Mouse (Mus musculus) MEL (cell line): Measurements from ENCODE around the gene Ipo13. TPM values are rescaled to one million over a fixed set of nuclear protein-coding genes. Genes with fewer than 3 reads are reported as not detected.

Experiments
- DNase-seq: peaks from one replicate; pipeline ENCODE4 v3.0.0; 2011; ENCODE audit warnings: low read depth, low spot score
- H3K27ac ChIP-seq: 2 replicates; pipeline ENCODE4 v1.5.1; 2012; ENCODE audit warnings: low read depth, mild to moderate bottlenecking, control low read depth, low read length, moderate library complexity; ENCODE audit not compliant: control insufficient read depth
- H3K27me3 ChIP-seq, 2 experiments: fragments of 150-350 bp in 1 of 2; sonication (generic) in 1 of 2; 2 replicates each; pipeline ENCODE4 v1.6.1; 2012; ENCODE audit warnings: low read length in 2 of 2, mild to moderate bottlenecking in 2 of 2, improper control_type of control experiment in 1 of 2, moderate library complexity in 1 of 2; ENCODE audit not compliant: insufficient read depth in 2 of 2, control insufficient read depth in 1 of 2
- H3K36me3 ChIP-seq, 2 experiments: 2 replicates each; pipeline ENCODE4 v1.6.1; 2012 to 2014; ENCODE audit warnings: low read length in 2 of 2, improper control_type of control experiment in 1 of 2, inconsistent platforms in 1 of 2, mild to moderate bottlenecking in 1 of 2; ENCODE audit not compliant: insufficient read depth in 2 of 2, control insufficient read depth in 1 of 2
- H3K4me1 ChIP-seq, 2 experiments: fragments of 150-350 bp in 1 of 2; sonication (generic) in 1 of 2; 2 replicates each; pipeline ENCODE4 v1.6.1; 2012; ENCODE audit warnings: low read length in 2 of 2, improper control_type of control experiment in 1 of 2, mild to moderate bottlenecking in 1 of 2; ENCODE audit not compliant: insufficient read depth in 2 of 2, control insufficient read depth in 1 of 2
- H3K4me3 ChIP-seq, 2 experiments: fragments of 150-350 bp in 1 of 2; sonication (generic) in 1 of 2; 2 replicates each; pipeline ENCODE4 v1.5.1; 2012; ENCODE audit warnings: low read depth in 2 of 2, low read length in 2 of 2, mild to moderate bottlenecking in 2 of 2, moderate library complexity in 2 of 2, control low read depth in 1 of 2, improper control_type of control experiment in 1 of 2; ENCODE audit not compliant: control insufficient read depth in 1 of 2, insufficient read depth in 1 of 2
- H3K79me2 ChIP-seq: 2 replicates; pipeline ENCODE4 v1.6.1; 2012; ENCODE audit warnings: mild to moderate bottlenecking, low read length, moderate library complexity; ENCODE audit not compliant: control insufficient read depth, poor library complexity, insufficient read depth
- H3K9ac ChIP-seq: 2 replicates; pipeline ENCODE4 v1.6.1; 2012; ENCODE audit warnings: low read depth, mild to moderate bottlenecking, control low read depth, low read length, moderate library complexity; ENCODE audit not compliant: control insufficient read depth, poor library complexity, severe bottlenecking
- H3K9me3 ChIP-seq: fragments of 150-350 bp; sonication (generic); replicated peaks from 2 replicates; pipeline ENCODE4 v1.6.1; 2012; ENCODE audit warnings: mild to moderate bottlenecking, low read length, improper control_type of control experiment, moderate library complexity; ENCODE audit not compliant: insufficient read depth
- CHD1 ChIP-seq: IDR thresholded peaks from 2 replicates; pipeline ENCODE4 v1.6.1; 2012; ENCODE audit warnings: low read depth, mild to moderate bottlenecking, inconsistent platforms, low read length, improper control_type of control experiment
- HCFC1 ChIP-seq: IDR thresholded peaks from 2 replicates; pipeline ENCODE4 v1.6.1; 2012; ENCODE audit warnings: low read depth, mild to moderate bottlenecking, inconsistent platforms, low read length, improper control_type of control experiment, moderate library complexity
- JUND ChIP-seq: IDR thresholded peaks from 2 replicates; pipeline ENCODE4 v1.6.1; 2011; ENCODE audit warnings: low read depth, mild to moderate bottlenecking, improper control_type of control experiment, low read length
- KAT2A ChIP-seq: conservative IDR thresholded peaks from 2 replicates; pipeline ENCODE4 v1.6.1; 2012; ENCODE audit warnings: low read depth, low read length, improper control_type of control experiment, inconsistent platforms
- MAX ChIP-seq: IDR thresholded peaks from 2 replicates; pipeline ENCODE4 v1.6.1; 2011; ENCODE audit warnings: low read length, improper control_type of control experiment
- MAZ ChIP-seq: IDR thresholded peaks from 2 replicates; pipeline ENCODE4 v1.6.1; 2012; ENCODE audit warnings: low read depth, mild to moderate bottlenecking, inconsistent platforms, low read length, improper control_type of control experiment
- MEF2A ChIP-seq: IDR thresholded peaks from 2 replicates; pipeline ENCODE4 v1.6.1; 2014; ENCODE audit warnings: low read depth, mild to moderate bottlenecking, inconsistent platforms, low read length, improper control_type of control experiment; ENCODE audit not compliant: poor library complexity, insufficient replicate concordance, severe bottlenecking; ENCODE audit errors: extremely low read depth
- MXI1 ChIP-seq: IDR thresholded peaks from 2 replicates; pipeline ENCODE4 v1.6.1; 2011; ENCODE audit warnings: mild to moderate bottlenecking, low read depth, low read length, improper control_type of control experiment
- MYB ChIP-seq: IDR thresholded peaks from 2 replicates; pipeline ENCODE4 v1.6.1; 2011; ENCODE audit warnings: mild to moderate bottlenecking, low read depth, low read length, improper control_type of control experiment
- POLR2AphosphoS2 ChIP-seq: IDR thresholded peaks from 2 replicates; pipeline ENCODE4 v1.6.1; 2011; ENCODE audit warnings: low read length, improper control_type of control experiment
- RAD21 ChIP-seq: IDR thresholded peaks from 2 replicates; pipeline ENCODE4 v1.6.1; 2011; ENCODE audit warnings: mild to moderate bottlenecking, low read depth, low read length, improper control_type of control experiment
- SMC3 ChIP-seq: IDR thresholded peaks from 2 replicates; pipeline ENCODE4 v1.6.1; 2011; ENCODE audit warnings: low read depth, low read length, improper control_type of control experiment
- TAL1 ChIP-seq: IDR thresholded peaks from 2 replicates; pipeline ENCODE4 v1.6.1; 2012; ENCODE audit warnings: mild to moderate bottlenecking, inconsistent platforms, low read length, moderate library complexity, mixed read lengths
- ZKSCAN1 ChIP-seq: IDR thresholded peaks from 2 replicates; pipeline ENCODE4 v1.6.1; 2012; ENCODE audit warnings: low read depth, mild to moderate bottlenecking, inconsistent platforms, low read length, improper control_type of control experiment, moderate library complexity
- ZMIZ1 ChIP-seq: IDR thresholded peaks from 2 replicates; pipeline ENCODE4 v1.6.1; 2012; ENCODE audit warnings: low read depth, mild to moderate bottlenecking, inconsistent platforms, low read length, improper control_type of control experiment, moderate library complexity
- ZNF384 ChIP-seq: IDR thresholded peaks from 2 replicates; pipeline ENCODE4 v1.6.1; 2012; ENCODE audit warnings: low read depth, mild to moderate bottlenecking, inconsistent platforms, low read length, improper control_type of control experiment
- polyA plus RNA-seq, 2 experiments: library from polyadenylated mRNA; stranded (reverse) in 1 of 2; unstranded in 1 of 2; fragments of >175 nt in 1 of 2; fragments of >200 nt in 1 of 2; gene quantifications; 2 replicates each; pipeline versions ENCODE4 v1.2.1 to v1.2.4; 2012; ENCODE audit warnings: low replicate concordance in 2 of 2, low read depth in 1 of 2; ENCODE audit not compliant: insufficient read length in 2 of 2, insufficient read depth in 1 of 2, missing spikeins in 1 of 2
- total RNA-seq: library from RNA; depleted of rRNA; stranded (reverse); fragments of 300-350 nt; gene quantifications from 2 replicates; pipeline ENCODE4 v1.2.3, GENCODE M21; 2012

Ipo13 gene
- total and polyA plus RNA-seq, 3 experiments = 39.5 to 88.0 TPM; not detected in 1

DNA sequence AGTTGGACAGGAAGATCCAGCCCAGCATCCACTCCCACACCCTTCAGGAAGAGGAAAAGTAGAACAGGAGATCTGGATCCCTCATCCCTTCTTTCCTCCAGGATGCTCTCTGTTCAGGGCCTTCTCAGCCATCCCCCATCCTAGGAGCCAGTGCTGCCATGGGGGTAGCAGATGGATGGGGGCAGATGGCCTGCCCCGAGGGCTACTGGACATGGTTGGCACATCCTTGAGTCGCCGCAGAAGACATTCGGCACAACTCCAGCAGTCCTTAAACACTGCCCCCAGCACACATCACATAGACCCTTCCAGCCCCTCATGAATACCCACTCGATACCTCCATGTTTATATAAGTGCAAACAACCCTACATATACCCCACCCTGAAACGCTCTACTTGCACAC lies 18.8 kb downstream of the Ipo13 start:
- TF ChIP-seq POLR2AphosphoS2 (no peak), MYB (no peak), SMC3 (no peak)

DNA sequence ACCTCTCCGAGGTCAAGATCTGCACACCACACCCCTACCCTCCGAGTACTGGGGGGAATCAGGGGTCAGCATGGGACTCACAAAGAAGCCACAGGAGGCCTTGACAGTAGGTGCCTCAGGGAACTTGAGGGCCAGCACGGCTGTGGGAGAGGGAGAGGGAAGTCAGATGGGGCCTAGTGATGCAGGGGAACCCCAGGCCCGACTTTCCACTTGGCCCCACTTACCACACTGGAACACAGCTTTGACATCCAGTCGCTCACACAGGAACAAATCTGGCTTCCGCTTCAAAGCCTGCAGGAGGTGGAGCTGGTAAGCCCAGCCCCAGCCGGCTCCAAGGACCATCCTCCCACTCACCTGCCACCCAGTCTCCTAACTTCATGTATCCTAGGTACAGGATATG lies 19.5 kb downstream of the Ipo13 start:
- H3K27me3 ChIP-seq = no peaks in the 10 kb centered on the region
- H3K4me3 ChIP-seq = no peak overlapping the region
- no peaks in the 10 kb centered on the region for H3K9me3 ChIP-seq
- DNase-seq = no peak
- H3K79me2 ChIP-seq = peaks cover 10% of the 10 kb centered on the region
- no peak overlapping the region for H3K27ac ChIP-seq
- H3K9ac ChIP-seq = no peak overlapping the region
- H3K36me3 ChIP-seq = no peaks in the 10 kb centered on the region
- TF ChIP-seq MXI1 (no peak), ZNF384 (no peak)
- H3K4me1 ChIP-seq = peaks cover 0 to 4% of the 10 kb centered on the region in 2 experiments; a peak in 2 of 4 replicates

More for the DNA sequence above, 18.8 kb downstream of the Ipo13 start:
- Histone ChIP-seq H3K27ac (no peak overlapping the region), H3K9ac (no peak overlapping the region), H3K4me1 (peaks cover 0 to 2% of the 10 kb centered on the region in 2 experiments; a peak in 2 of 4 replicates), H3K79me2 (peaks cover 7% of the 10 kb centered on the region), H3K9me3 (no peaks in the 10 kb centered on the region), H3K27me3 (no peaks in the 10 kb centered on the region), H3K4me3 (no peak overlapping the region), H3K36me3 (no peaks in the 10 kb centered on the region)
- no peak for DNase-seq

DNA sequence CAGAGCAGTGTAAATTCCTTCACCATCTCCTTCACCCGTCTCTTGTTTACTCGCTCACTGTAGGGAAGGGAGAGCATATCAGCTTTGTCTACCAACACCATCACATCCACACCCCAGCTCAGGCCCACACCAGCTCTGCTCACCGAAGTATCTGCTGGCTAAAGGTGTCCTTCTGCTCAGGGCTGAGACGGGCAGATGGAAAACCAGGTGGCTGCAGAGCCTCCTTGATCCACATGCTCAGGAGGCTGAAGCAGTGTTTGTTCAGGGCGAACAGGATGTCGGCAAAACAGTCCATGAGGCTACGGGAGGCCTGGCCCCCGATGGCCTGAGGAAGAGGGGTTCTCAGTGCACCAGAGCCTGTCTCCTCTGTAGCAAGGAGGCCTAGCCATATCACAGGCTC lies 20.2 kb downstream of the Ipo13 start:
- no peaks in the 10 kb centered on the region for H3K9me3 ChIP-seq
- no peaks in the 10 kb centered on the region for H3K27me3 ChIP-seq
- no peak for DNase-seq
- peaks cover 10% of the 10 kb centered on the region for H3K79me2 ChIP-seq
- H3K27ac ChIP-seq = no peak overlapping the region
- H3K4me3 ChIP-seq = no peak overlapping the region
- H3K4me1 ChIP-seq = peaks cover 0 to 4% of the 10 kb centered on the region in 2 experiments; a peak in 2 of 4 replicates
- no peaks in the 10 kb centered on the region for H3K36me3 ChIP-seq
- TF ChIP-seq CHD1 (no peak), HCFC1 (no peak), SMC3 (no peak), MXI1 (no peak), ZKSCAN1 (no peak), JUND (no peak), MEF2A (no peak), RAD21 (no peak), KAT2A (no peak), ZMIZ1 (no peak), TAL1 (no peak), MAZ (no peak), MAX (no peak)
- TF ChIP-seq, all 39 proteins: peak for 0
- H3K9ac ChIP-seq = no peak overlapping the region
